Comparison of ENCODE assay signal across 8 mouse cellular contexts in the genomic region with DNA sequence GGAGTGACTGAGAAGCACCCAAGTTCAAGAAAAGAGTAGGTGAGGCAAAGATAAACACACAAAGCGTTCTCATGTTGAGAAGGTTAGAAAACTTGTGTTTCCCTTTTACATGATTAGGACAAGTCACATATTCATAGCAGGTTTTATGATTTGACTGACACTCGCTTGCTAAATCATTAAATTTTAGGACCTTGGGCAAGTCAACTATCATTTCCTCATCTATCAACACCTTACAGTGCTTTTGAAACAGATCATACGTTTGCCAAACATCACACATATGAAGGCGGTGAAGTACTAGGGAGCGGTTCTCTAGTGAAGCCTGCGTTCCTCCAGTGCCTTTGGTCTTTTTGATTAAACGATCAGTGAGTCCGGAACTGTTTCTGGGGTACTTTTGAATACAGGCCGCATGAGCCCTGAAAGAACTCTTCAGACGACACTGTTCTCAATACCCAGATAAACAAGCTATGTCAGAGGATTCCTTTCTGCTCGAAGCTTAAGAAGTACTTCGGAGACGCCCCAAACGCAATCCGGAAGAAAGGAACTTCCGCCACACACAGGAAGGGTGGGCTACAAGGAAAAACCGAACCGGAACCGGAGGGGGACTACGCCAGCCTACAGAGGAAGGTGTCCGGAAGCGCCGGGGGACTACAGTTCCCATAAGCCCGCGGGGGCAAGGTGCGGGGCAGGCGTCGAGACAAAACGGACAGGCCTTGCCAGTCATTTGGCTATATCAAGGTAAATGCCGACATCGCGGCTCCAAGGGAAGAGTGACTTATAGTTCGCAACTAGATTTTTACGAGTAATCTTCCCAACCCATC. TPM values are rescaled to one million over a fixed set of nuclear protein-coding genes. Genes with fewer than 3 reads are reported as not detected.
DNase-seq lines count a peak whose midpoint lies in the region; ATAC-seq and TF ChIP-seq lines count a peak whose summit lies in the region.

A gene (plus strand): TSS at position 616 of the 818 bp plus-strand sequence.

- peak within 1 kb of the TSS; percentile 97 for H3K4me2 ChIP-seq in kidney, embryonic 14.5 days (replicated peaks; ENCODE audit: low read depth, low read length)
- peak within 1 kb of the TSS; percentile 93 for H3K4me2 ChIP-seq in limb, embryonic 15.5 days

- peak; percentile 98 for DNase-seq in A20 (ENCODE audit: low read depth, low spot score)
- peak; percentile 96 for DNase-seq in heart, adult 9 months (ENCODE audit: low spot score in 2 of 2)
- peak; percentile 85 to 87 for DNase-seq in monocyte, adult 2 months (ENCODE audit: low read depth in 1 of 2, low spot score in 2 of 2)
- peak; percentile 98 for DNase-seq in spleen, postnatal 36 days (ENCODE audit: low spot score in 2 of 2)

- H3K36me3 ChIP-seq in kidney, embryonic 14.5 days (ENCODE audit: control insufficient read depth, insufficient read depth, low read length) = 0 out of 2 replicates have a peak, but pooled peaks cover 3% of the 10 kb centered on the region
- no peaks in the 10 kb centered on the region; the same call in 1 of the 2 replicates for H3K36me3 ChIP-seq in limb, embryonic 15.5 days

- peak within 1 kb of the TSS; percentile 83 for H3K9ac ChIP-seq in kidney, embryonic 14.5 days (ENCODE audit: low read depth, low read length)
- peak within 1 kb of the TSS; percentile 77 for H3K9ac ChIP-seq in limb, embryonic 15.5 days

- H3K4me3 ChIP-seq in bone marrow macrophage, adult 2 months (ENCODE audit: insufficient read depth, low read length) = peak within 1 kb of the TSS; percentile 95
- peak within 1 kb of the TSS; percentile 89 for H3K4me3 ChIP-seq in embryonic fibroblast, embryonic 13.5 days (ENCODE audit: insufficient read depth, low read length)
- peak within 1 kb of the TSS; percentile 73 for H3K4me3 ChIP-seq in kidney, embryonic 14.5 days (ENCODE audit: low read length)
- peak within 1 kb of the TSS; percentile 65 for H3K4me3 ChIP-seq in limb, embryonic 15.5 days

- no peaks in the 10 kb centered on the region for H3K9me3 ChIP-seq in kidney, embryonic 14.5 days (ENCODE audit: control insufficient read depth, low read length)
- no peaks in the 10 kb centered on the region for H3K9me3 ChIP-seq in limb, embryonic 15.5 days

- peaks cover 7% of the 10 kb centered on the region for H3K4me1 ChIP-seq in bone marrow macrophage, adult 2 months (ENCODE audit: control insufficient read depth, insufficient read depth, low read length)
- H3K4me1 ChIP-seq in embryonic fibroblast, embryonic 13.5 days (ENCODE audit: control insufficient read depth, insufficient read depth, low read length) = no peaks in the 10 kb centered on the region
- H3K4me1 ChIP-seq in kidney, embryonic 14.5 days (ENCODE audit: control insufficient read depth, insufficient read depth, low read length) = 0 out of 2 replicates have a peak, but pooled peaks cover 2% of the 10 kb centered on the region
- 0 out of 2 replicates have a peak, but pooled peaks cover 2% of the 10 kb centered on the region for H3K4me1 ChIP-seq in limb, embryonic 15.5 days

- no peak for TF ChIP-seq CTCF in bone marrow macrophage, adult 2 months (IDR thresholded peaks at IDR 0.05; ENCODE audit: low read depth, low read length)
- TF ChIP-seq CTCF in embryonic fibroblast, embryonic 13.5 days (IDR thresholded peaks at IDR 0.05; ENCODE audit: borderline replicate concordance, insufficient read depth, low read length) = no peak

- H3K27ac ChIP-seq in bone marrow macrophage, adult 2 months (ENCODE audit: insufficient read depth, low read depth, low read length) = peak within 1 kb of the TSS; percentile 98
- peak within 1 kb of the TSS; percentile 94 for H3K27ac ChIP-seq in embryonic fibroblast, embryonic 13.5 days (ENCODE audit: insufficient read depth, low read length)
- peak within 1 kb of the TSS; percentile 96 for H3K27ac ChIP-seq in kidney, embryonic 14.5 days (ENCODE audit: low read depth, low read length)
- H3K27ac ChIP-seq in limb, embryonic 15.5 days = peak within 1 kb of the TSS; percentile 96

- H3K27me3 ChIP-seq in kidney, embryonic 14.5 days (ENCODE audit: control insufficient read depth, insufficient read depth, low read length) = no peaks in the 10 kb centered on the region
- H3K27me3 ChIP-seq in limb, embryonic 15.5 days = no peaks in the 10 kb centered on the region

- WGBS in kidney, embryonic 14.5 days = 2% methylated on average over 34 of the region's 34 CpGs
- 2% methylated on average over 34 of the region's 34 CpGs for WGBS in limb, embryonic 15.5 days

- no peak for TF ChIP-seq POLR2A in bone marrow macrophage, adult 2 months (IDR thresholded peaks at IDR 0.05; ENCODE audit: borderline replicate concordance, low read depth, low read length)
- TF ChIP-seq POLR2A in embryonic fibroblast, embryonic 13.5 days (IDR thresholded peaks at IDR 0.05; ENCODE audit: low read depth, low read length) = peak; percentile 82

- peak; percentile 96 for ATAC-seq in kidney, embryonic 14.5 days (ENCODE audit: low FRiP score, low TSS enrichment)
- ATAC-seq in limb, embryonic 15.5 days (ENCODE audit: insufficient number of reproducible peaks, low FRiP score, low TSS enrichment, low read depth) = peak; percentile 93

RNA-seq across cellular contexts. Expression of the gene that starts here (rescaled TPM):
- polyA plus RNA-seq in bone marrow macrophage, adult 2 months (2012; ENCODE audit: insufficient read depth, insufficient read length, missing spikeins) = 69.1 and 71.5 TPM in 2 replicates
- polyA plus RNA-seq in embryonic fibroblast, embryonic 13.5 days (2011; ENCODE audit: insufficient read length, low read depth, missing spikeins) = 40.7 and 48.6 TPM in 2 replicates
- polyA plus RNA-seq in kidney, embryonic 14.5 days (2014; fragmentation: Nextera tagmentation; extraction: Ambion mirVana) = 19.7 and 26.0 TPM in 2 replicates
- 30.4 and 33.4 TPM in 2 replicates for polyA plus RNA-seq in limb, embryonic 15.5 days (2015; fragmentation: Nextera tagmentation; extraction: Ambion mirVana)

Comparison
In these comparisons a context has a peak if more than half of its experiments do, and no peak if none do; other contexts are left out.
1. Peak in every context shown above with its lines: DNase-seq, ATAC-seq, H3K4me3 ChIP-seq and H3K27ac ChIP-seq.